In genomic region chr4:82403975-82404651, GRCm38 (mm10) we compare ENCODE assay signal across 10 mouse cellular contexts.
A peak's percentile ranks its signal among the peaks of the same experiment; 100 is the strongest.
DNase-seq lines count a peak whose midpoint lies in the region; ATAC-seq and TF ChIP-seq lines count a peak whose summit lies in the region.
"Had no signal": no experiment of that assay in that cellular context is flagged by ENCODE, and none has a peak within 500 bp of the region (broad histone marks: within the 10 kb centered on the region; RNA-seq: fewer than 3 reads in every experiment).

No protein-coding gene starts in this region.

- peaks cover 62% of the 10 kb centered on the region for H3K4me1 ChIP-seq in limb, embryonic 15.5 days
- peaks cover 13% of the 10 kb centered on the region for H3K4me1 ChIP-seq in small intestine, adult 2 months (ENCODE audit: control insufficient read depth, insufficient read depth, insufficient read length, low read length)

- no peak overlapping the region for H3K4me3 ChIP-seq in limb, embryonic 15.5 days
- H3K4me3 ChIP-seq in small intestine, adult 2 months (ENCODE audit: low read depth, low read length), result peak overlapping the region; percentile 37
- H3K4me3 ChIP-seq: erythroblast, embryonic 14.5 days had no signal

- 25% methylated on average over 13 of the region's 13 CpGs for WGBS in limb, embryonic 15.5 days
- WGBS in small intestine, adult 2 months, result 17% methylated on average over 13 of the region's 13 CpGs

- no peaks in the 10 kb centered on the region for H3K36me3 ChIP-seq in limb, embryonic 15.5 days
- H3K36me3 ChIP-seq in small intestine, adult 2 months (ENCODE audit: control insufficient read depth, insufficient read depth, low read length), result no peaks in the 10 kb centered on the region

- H3K9ac ChIP-seq in limb, embryonic 15.5 days, result no peak overlapping the region

- DNase-seq in layer of hippocampus, adult 11-12 months (ENCODE audit: low spot score), result peak; percentile 66
- DNase-seq in layer of hippocampus, adult 9-10 months (ENCODE audit: low spot score), result no peak
- DNase-seq in cerebellum, adult 8-10 months, result peak; percentile 84
- DNase-seq in heart, adult 11 months, result peak; percentile 97
- peak; percentile 69 to 74 for DNase-seq in kidney, adult 8-10 months
- DNase-seq in spleen, postnatal 14 days (ENCODE audit: low spot score in 2 of 2), result no peak

- no peaks in the 10 kb centered on the region for H3K27me3 ChIP-seq in limb, embryonic 15.5 days
- H3K27me3 ChIP-seq in small intestine, adult 2 months (ENCODE audit: control insufficient read depth, insufficient read depth, low read length), result no peaks in the 10 kb centered on the region
- H3K27me3 ChIP-seq: CH12.LX had no signal

- peak overlapping the region; percentile 82 for H3K27ac ChIP-seq in limb, embryonic 15.5 days
- peak overlapping the region; percentile 69; the same call in 1 of the 2 replicates for H3K27ac ChIP-seq in small intestine, adult 2 months (ENCODE audit: insufficient read depth, low read depth, low read length)

- no peak for TF ChIP-seq CTCF in small intestine, adult 2 months (IDR thresholded peaks at IDR 0.05; ENCODE audit: extremely low read depth, insufficient read length, insufficient replicate concordance, low read depth, low read length)

- peak; percentile 75; the same call in 1 of the 2 replicates for ATAC-seq in limb, embryonic 15.5 days (ENCODE audit: insufficient number of reproducible peaks, low FRiP score, low TSS enrichment, low read depth)

- H3K9me3 ChIP-seq in limb, embryonic 15.5 days, result no peaks in the 10 kb centered on the region

- TF ChIP-seq POLR2A in small intestine, adult 2 months (IDR thresholded peaks at IDR 0.05; ENCODE audit: low read depth, low read length), result no peak

- H3K4me2 ChIP-seq in limb, embryonic 15.5 days, result peak overlapping the region; percentile 34

Comparison
In these comparisons a context has a peak if more than half of its experiments do, and no peak if none do; other contexts are left out.
1. DNase-seq: peak in layer of hippocampus, adult 11-12 months (single experiment), cerebellum, adult 8-10 months (single experiment), heart, adult 11 months (single experiment) and kidney, adult 8-10 months (2 of 2); none in layer of hippocampus, adult 9-10 months (single experiment) and spleen, postnatal 14 days (0 of 2).